Mouse (Mus musculus): Measurements from ENCODE around the gene Dph3. TPM values are rescaled to one million over a fixed set of nuclear protein-coding genes. Genes with fewer than 3 reads are reported as not detected.

Dph3 gene
- polyA plus RNA-seq, 1 experiment from 2014 or later = 76.2 TPM

GRCm38 (mm10) chr14:32106911-32107310, 21.4 kb upstream of the Dph3 start:
- no peak for ATAC-seq (ENCODE audit: low read depth)
- 0 out of 2 replicates have a peak, but pooled peaks cover 5% of the 10 kb centered on the region for H3K36me3 ChIP-seq (ENCODE audit: control insufficient read depth, insufficient read depth, low read length)
- no peaks in the 10 kb centered on the region for H3K9me3 ChIP-seq (ENCODE audit: control insufficient read depth, low read length)
- no peak overlapping the region for H3K27ac ChIP-seq (ENCODE audit: low read depth, low read length)
- H3K4me1 ChIP-seq (ENCODE audit: control insufficient read depth, insufficient read depth, low read length) = no peaks in the 10 kb centered on the region
- H3K9ac ChIP-seq (replicated peaks; ENCODE audit: low read depth, low read length) = no peak overlapping the region
- H3K4me3 ChIP-seq (ENCODE audit: low read depth, low read length) = no peak overlapping the region
- 92% methylated on average over 4 of the region's 4 CpGs for WGBS
- no peak overlapping the region for H3K4me2 ChIP-seq (ENCODE audit: low read depth, low read length)
- no peaks in the 10 kb centered on the region for H3K27me3 ChIP-seq (ENCODE audit: control insufficient read depth, insufficient read depth, low read length)

- Histone ChIP-seq H3K27me3 (ENCODE audit: control insufficient read depth, insufficient read depth, low read length) (no peaks in the 10 kb centered on the region), H3K36me3 (ENCODE audit: control insufficient read depth, insufficient read depth, low read length) (0 out of 2 replicates have a peak, but pooled peaks cover 5% of the 10 kb centered on the region), H3K9me3 (ENCODE audit: control insufficient read depth, low read length) (no peaks in the 10 kb centered on the region), H3K27ac (ENCODE audit: low read depth, low read length) (no peak overlapping the region), H3K4me1 (ENCODE audit: control insufficient read depth, insufficient read depth, low read length) (no peaks in the 10 kb centered on the region), H3K4me2 (ENCODE audit: low read depth, low read length) (no peak overlapping the region), H3K4me3 (ENCODE audit: low read depth, low read length) (no peak overlapping the region), H3K9ac (replicated peaks; ENCODE audit: low read depth, low read length) (no peak overlapping the region)
- 66% methylated on average over 7 of the region's 7 CpGs for WGBS
- ATAC-seq (ENCODE audit: low read depth) = no peak
These were observed 20.1 kb upstream of the Dph3 start for GRCm38 (mm10) chr14:32105663-32106062.

GRCm38 (mm10) chr14:32103556-32103955, 18.0 kb upstream of the Dph3 start:
- Histone ChIP-seq H3K9me3 (ENCODE audit: control insufficient read depth, low read length) (no peaks in the 10 kb centered on the region), H3K27me3 (ENCODE audit: control insufficient read depth, insufficient read depth, low read length) (no peaks in the 10 kb centered on the region), H3K27ac (ENCODE audit: low read depth, low read length) (no peak overlapping the region), H3K9ac (replicated peaks; ENCODE audit: low read depth, low read length) (no peak overlapping the region), H3K4me1 (ENCODE audit: control insufficient read depth, insufficient read depth, low read length) (no peaks in the 10 kb centered on the region), H3K4me3 (ENCODE audit: low read depth, low read length) (no peak overlapping the region), H3K4me2 (ENCODE audit: low read depth, low read length) (no peak overlapping the region), H3K36me3 (ENCODE audit: control insufficient read depth, insufficient read depth, low read length) (peaks cover 15% of the 10 kb centered on the region; the same call in 1 of the 2 replicates)
- 92% methylated on average over 4 of the region's 4 CpGs for WGBS
- ATAC-seq (ENCODE audit: low read depth) = no peak

GRCm38 (mm10) chr14:32098951-32099350, 13.4 kb upstream of the Dph3 start:
- H3K27me3 ChIP-seq (ENCODE audit: control insufficient read depth, insufficient read depth, low read length) = no peaks in the 10 kb centered on the region
- H3K4me3 ChIP-seq (ENCODE audit: low read depth, low read length) = no peak overlapping the region
- no peaks in the 10 kb centered on the region for H3K4me1 ChIP-seq (ENCODE audit: control insufficient read depth, insufficient read depth, low read length)
- WGBS = 93% methylated on average over 3 of the region's 3 CpGs
- H3K4me2 ChIP-seq (ENCODE audit: low read depth, low read length) = no peak overlapping the region
- no peak overlapping the region for H3K27ac ChIP-seq (ENCODE audit: low read depth, low read length)
- no peak for ATAC-seq (ENCODE audit: low read depth)
- H3K9me3 ChIP-seq (ENCODE audit: control insufficient read depth, low read length) = no peaks in the 10 kb centered on the region
- H3K36me3 ChIP-seq (ENCODE audit: control insufficient read depth, insufficient read depth, low read length) = peaks cover 35% of the 10 kb centered on the region
- no peak overlapping the region for H3K9ac ChIP-seq (replicated peaks; ENCODE audit: low read depth, low read length)

- H3K27me3 ChIP-seq (ENCODE audit: control insufficient read depth, insufficient read depth, low read length) = no peaks in the 10 kb centered on the region
- no peaks in the 10 kb centered on the region for H3K4me1 ChIP-seq (ENCODE audit: control insufficient read depth, insufficient read depth, low read length)
- no peak overlapping the region for H3K4me3 ChIP-seq (ENCODE audit: low read depth, low read length)
- 94% methylated on average over 7 of the region's 7 CpGs for WGBS
- H3K36me3 ChIP-seq (ENCODE audit: control insufficient read depth, insufficient read depth, low read length) = peaks cover 35% of the 10 kb centered on the region
- H3K4me2 ChIP-seq (ENCODE audit: low read depth, low read length) = no peak overlapping the region
- H3K9ac ChIP-seq (replicated peaks; ENCODE audit: low read depth, low read length) = no peak overlapping the region
- no peaks in the 10 kb centered on the region for H3K9me3 ChIP-seq (ENCODE audit: control insufficient read depth, low read length)
- H3K27ac ChIP-seq (ENCODE audit: low read depth, low read length) = no peak overlapping the region
- no peak for ATAC-seq (ENCODE audit: low read depth)
These were observed 12.2 kb upstream of the Dph3 start for GRCm38 (mm10) chr14:32097691-32098090.

GRCm38 (mm10) chr14:32096740-32097139, 11.2 kb upstream of the Dph3 start:
- Histone ChIP-seq H3K27ac (ENCODE audit: low read depth, low read length) (no peak overlapping the region), H3K9me3 (ENCODE audit: control insufficient read depth, low read length) (no peaks in the 10 kb centered on the region), H3K36me3 (ENCODE audit: control insufficient read depth, insufficient read depth, low read length) (peaks cover 36% of the 10 kb centered on the region), H3K27me3 (ENCODE audit: control insufficient read depth, insufficient read depth, low read length) (no peaks in the 10 kb centered on the region), H3K4me3 (ENCODE audit: low read depth, low read length) (no peak overlapping the region), H3K4me2 (ENCODE audit: low read depth, low read length) (no peak overlapping the region), H3K4me1 (ENCODE audit: control insufficient read depth, insufficient read depth, low read length) (no peaks in the 10 kb centered on the region), H3K9ac (replicated peaks; ENCODE audit: low read depth, low read length) (no peak overlapping the region)
- 91% methylated on average over 5 of the region's 5 CpGs for WGBS
- no peak for ATAC-seq (ENCODE audit: low read depth)

- no peaks in the 10 kb centered on the region for H3K9me3 ChIP-seq (ENCODE audit: control insufficient read depth, low read length)
- H3K4me3 ChIP-seq (ENCODE audit: low read depth, low read length) = no peak overlapping the region
- WGBS = 90% methylated on average over 5 of the region's 5 CpGs
- no peak for ATAC-seq (ENCODE audit: low read depth)
- peaks cover 36% of the 10 kb centered on the region for H3K36me3 ChIP-seq (ENCODE audit: control insufficient read depth, insufficient read depth, low read length)
- H3K9ac ChIP-seq (replicated peaks; ENCODE audit: low read depth, low read length) = no peak overlapping the region
- H3K4me2 ChIP-seq (ENCODE audit: low read depth, low read length) = no peak overlapping the region
- H3K27ac ChIP-seq (ENCODE audit: low read depth, low read length) = no peak overlapping the region
- H3K4me1 ChIP-seq (ENCODE audit: control insufficient read depth, insufficient read depth, low read length) = no peaks in the 10 kb centered on the region
- H3K27me3 ChIP-seq (ENCODE audit: control insufficient read depth, insufficient read depth, low read length) = no peaks in the 10 kb centered on the region
These were observed 10.1 kb upstream of the Dph3 start for GRCm38 (mm10) chr14:32095646-32096045.

- H3K4me2 ChIP-seq (ENCODE audit: low read depth, low read length) = no peak overlapping the region
- H3K9ac ChIP-seq (replicated peaks; ENCODE audit: low read depth, low read length) = no peak overlapping the region
- no peak for ATAC-seq (ENCODE audit: low read depth)
- H3K27me3 ChIP-seq (ENCODE audit: control insufficient read depth, insufficient read depth, low read length) = no peaks in the 10 kb centered on the region
- H3K4me1 ChIP-seq (ENCODE audit: control insufficient read depth, insufficient read depth, low read length) = no peaks in the 10 kb centered on the region
- H3K4me3 ChIP-seq (ENCODE audit: low read depth, low read length) = no peak overlapping the region
- H3K27ac ChIP-seq (ENCODE audit: low read depth, low read length) = no peak overlapping the region
- WGBS = 95% methylated on average over 11 of the region's 11 CpGs
- no peaks in the 10 kb centered on the region for H3K9me3 ChIP-seq (ENCODE audit: control insufficient read depth, low read length)
- peaks cover 26% of the 10 kb centered on the region for H3K36me3 ChIP-seq (ENCODE audit: control insufficient read depth, insufficient read depth, low read length)
These were observed 8.1 kb upstream of the Dph3 start for GRCm38 (mm10) chr14:32093500-32094117.

- Histone ChIP-seq H3K4me3 (ENCODE audit: low read depth, low read length) (no peak overlapping the region), H3K9me3 (ENCODE audit: control insufficient read depth, low read length) (no peaks in the 10 kb centered on the region), H3K9ac (replicated peaks; ENCODE audit: low read depth, low read length) (no peak overlapping the region), H3K36me3 (ENCODE audit: control insufficient read depth, insufficient read depth, low read length) (peaks cover 20% of the 10 kb centered on the region), H3K27ac (ENCODE audit: low read depth, low read length) (no peak overlapping the region), H3K4me2 (ENCODE audit: low read depth, low read length) (no peak overlapping the region), H3K27me3 (ENCODE audit: control insufficient read depth, insufficient read depth, low read length) (no peaks in the 10 kb centered on the region), H3K4me1 (ENCODE audit: control insufficient read depth, insufficient read depth, low read length) (no peaks in the 10 kb centered on the region)
- 74% methylated on average over 1 of the region's 1 CpGs for WGBS
- no peak for ATAC-seq (ENCODE audit: low read depth)
These were observed 7.5 kb upstream of the Dph3 start for GRCm38 (mm10) chr14:32093018-32093417.
